Mouse (Mus musculus) small intestine, adult 10 weeks (tissue): ENCODE measurements around the gene Cers2. TPM values are rescaled to one million over a fixed set of nuclear protein-coding genes. Genes with fewer than 3 reads are reported as not detected.

Experiments used
- polyA plus RNA-seq: library from polyadenylated mRNA; stranded (reverse); fragments of 350-450 nt; fragmentation: Illumina TruSeq; extraction: RNeasy Lipid Tissue Mini Kit (QIAGEN cat#74804); gene quantifications from one replicate; pipeline ENCODE4 v1.2.3, GENCODE M21; 2014; ENCODE audit warnings: low replicate concordance

Gene Cers2
- polyA plus RNA-seq: 143 TPM

DNA sequence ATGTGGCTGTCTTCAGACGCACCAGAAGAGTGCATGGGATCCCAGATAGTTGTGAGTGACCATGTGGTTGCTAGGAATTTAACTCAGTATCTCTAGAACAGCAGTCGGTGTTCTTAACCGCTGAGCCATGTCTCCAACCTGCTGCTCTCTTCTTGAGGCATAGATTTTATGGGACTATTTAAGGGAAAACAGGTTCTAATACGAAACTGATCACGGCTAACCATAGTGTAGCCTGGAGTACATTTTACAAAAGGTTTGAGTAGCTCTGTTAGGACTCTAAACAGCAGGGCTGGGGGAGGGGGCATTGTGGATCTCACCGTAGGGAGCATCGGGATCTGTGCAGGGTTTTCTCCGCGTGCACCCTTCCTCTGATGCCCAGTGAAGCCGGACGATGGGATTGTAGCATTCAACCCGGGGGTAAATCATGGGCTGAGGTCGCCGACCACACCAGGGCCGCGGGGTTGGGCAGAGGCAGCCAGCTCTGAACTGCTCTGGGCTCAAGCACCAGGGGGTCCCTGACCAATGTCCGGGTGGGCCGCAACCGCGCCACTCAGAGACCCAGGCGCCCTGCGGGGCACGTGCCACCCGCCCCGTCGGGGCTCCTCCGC lies at the start of gene Cers2:
Gene Cers2 (plus strand): TSS at position 306 of the 608 bp plus-strand sequence.

DNA sequence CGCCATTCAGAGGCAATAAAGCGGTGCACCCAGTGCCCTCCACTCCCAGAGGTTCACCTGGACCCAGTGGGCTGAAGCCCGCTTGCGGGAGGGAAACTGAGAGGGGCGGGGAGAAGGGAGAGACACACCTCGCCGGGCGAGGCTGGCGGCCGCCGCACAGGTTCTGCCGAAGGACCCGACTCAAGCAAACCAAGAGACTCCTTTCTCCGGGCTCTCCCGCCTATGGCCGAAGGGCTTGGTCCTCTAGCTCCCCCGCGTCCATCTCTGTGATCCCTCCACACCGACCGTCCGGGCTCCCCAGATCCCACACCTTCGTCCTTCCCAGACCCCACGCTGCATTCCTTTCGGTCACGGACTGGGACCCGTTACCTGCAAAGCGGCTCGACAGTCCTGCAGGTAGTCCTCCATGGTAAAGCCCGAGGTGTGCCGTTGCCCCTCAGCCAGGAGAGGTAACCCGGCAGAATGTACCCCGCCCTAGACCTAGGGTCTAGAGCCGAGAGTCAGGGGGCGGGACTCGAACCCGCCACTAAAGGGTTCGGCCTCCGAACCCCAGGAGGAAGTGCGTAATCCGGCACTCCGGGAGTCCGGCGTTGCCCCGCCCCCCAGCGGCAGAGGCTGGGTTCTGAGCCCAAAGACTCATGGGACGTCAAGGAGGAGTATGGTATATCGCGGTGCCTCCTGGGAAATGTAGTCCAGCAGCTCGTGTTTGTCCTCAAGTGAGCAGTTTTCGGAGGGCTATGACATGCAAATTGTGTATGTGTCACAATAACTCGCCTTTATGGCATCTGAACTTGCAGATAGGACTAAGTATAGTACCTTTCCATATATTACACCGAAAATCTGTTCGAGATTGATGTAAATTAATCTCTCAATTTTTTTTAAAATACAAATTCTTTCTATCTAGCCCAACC lies 33.1 kb upstream of the Cers2 start, which contains the start of the genes Mindy1 and Prune1:
Gene Mindy1 (plus strand): TSS at position 130 of the 911 bp plus-strand sequence.
Gene Prune1 (minus strand): TSS at position 861 of the 911 bp plus-strand sequence.

DNA sequence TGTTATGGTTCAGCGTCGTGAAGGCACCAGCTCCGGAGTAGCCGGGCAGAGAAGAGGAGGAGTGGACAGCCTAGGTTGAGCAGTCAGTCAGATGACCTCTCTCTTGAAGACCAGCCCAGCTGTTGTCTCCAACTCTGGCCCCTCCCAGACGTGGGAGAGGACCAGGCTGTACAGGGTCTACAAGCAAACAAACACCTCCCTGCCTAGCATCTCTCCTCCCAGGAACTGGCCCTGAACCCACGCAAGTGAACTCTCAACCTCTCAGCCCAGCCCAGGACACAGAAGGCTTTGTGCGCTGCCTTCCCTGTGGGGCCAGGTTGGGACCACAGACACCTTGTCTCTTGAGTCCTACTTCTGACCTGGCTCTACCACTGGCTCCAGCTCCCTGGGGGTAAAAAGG lies 7.5 kb upstream of the Cers2 start, which contains the start of gene Anxa9:
Gene Anxa9 (minus strand): TSS at position 77 of the 400 bp plus-strand sequence.

DNA sequence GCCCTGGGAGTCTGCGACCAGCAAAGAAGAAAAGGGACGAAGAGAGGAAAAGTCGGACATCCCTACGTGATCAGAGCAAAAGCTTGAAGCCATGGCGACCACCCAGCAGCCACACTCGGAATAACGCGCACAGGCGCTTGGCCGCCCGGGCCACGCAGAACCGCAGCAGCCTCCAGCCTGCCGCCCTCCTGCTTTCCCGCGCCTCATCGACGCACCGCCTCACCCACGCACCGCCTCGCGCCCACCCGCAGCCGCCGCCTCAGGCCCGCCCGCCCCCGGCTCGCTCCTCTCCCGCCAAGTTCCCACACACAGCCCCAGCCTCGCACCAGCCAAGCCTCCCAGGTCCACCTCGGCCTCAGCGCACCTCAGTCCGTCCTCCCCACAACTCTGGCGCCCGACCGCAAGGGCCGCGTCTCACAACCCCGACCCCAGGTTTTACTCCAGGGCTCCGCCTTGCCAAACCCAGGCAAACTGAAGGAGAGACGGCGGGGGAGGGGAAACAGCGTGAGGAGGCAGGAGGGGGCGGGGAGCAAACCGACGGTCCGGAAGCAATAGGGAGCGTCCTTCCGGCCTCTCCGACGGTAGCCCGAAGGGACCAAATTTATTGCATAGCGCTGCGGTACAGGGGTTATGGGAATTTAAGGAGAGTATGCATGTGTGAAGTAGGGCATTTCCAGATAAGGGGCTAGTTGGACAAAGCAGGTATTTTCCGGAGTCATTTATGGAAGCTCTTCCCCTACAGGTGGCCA lies 42.3 kb downstream of the Cers2 start, which contains the start of gene Setdb1:
Gene Setdb1 (minus strand): TSS at position 502 of the 749 bp plus-strand sequence.

Other genes with a start within 250 kb of the Cers2 start
- 13.7 TPM for gene Pip5k1a, start 207.9 kb upstream of the Cers2 start, polyA plus RNA-seq
- gene Vps72, start 203.8 kb upstream of the Cers2 start, polyA plus RNA-seq: 13.3 TPM
- gene Tmod4, start 190.3 kb upstream of the Cers2 start, polyA plus RNA-seq: not detected
- gene Scnm1, start 180.8 kb upstream of the Cers2 start, polyA plus RNA-seq: 15.3 TPM
- 1.7 TPM for gene Lysmd1, start 180.7 kb upstream of the Cers2 start, polyA plus RNA-seq
- not detected for gene Tnfaip8l2, start 172.4 kb upstream of the Cers2 start, polyA plus RNA-seq
- not detected for gene Sema6c, start 154.3 kb upstream of the Cers2 start, polyA plus RNA-seq
- gene Gabpb2, start 96.9 kb upstream of the Cers2 start, polyA plus RNA-seq: 28.0 TPM
- gene Cdc42se1, start 86.1 kb upstream of the Cers2 start, polyA plus RNA-seq: 14.9 TPM
- 47.6 TPM for gene Mllt11, start 82.6 kb upstream of the Cers2 start, polyA plus RNA-seq
- not detected for gene Gm128, start 73.2 kb upstream of the Cers2 start, polyA plus RNA-seq
- gene Bnipl, start 63.6 kb upstream of the Cers2 start, polyA plus RNA-seq: not detected
- gene Mindy1, start 33.4 kb upstream of the Cers2 start, polyA plus RNA-seq: 44.0 TPM
- gene Prune1, start 32.7 kb upstream of the Cers2 start, polyA plus RNA-seq: 4.0 TPM
- 0.22 TPM for gene Anxa9, start 7.6 kb upstream of the Cers2 start, polyA plus RNA-seq
- 10.7 TPM for gene Setdb1, start 42.4 kb downstream of the Cers2 start, polyA plus RNA-seq
- gene 4930558C23Rik, start 88.0 kb downstream of the Cers2 start, polyA plus RNA-seq: not detected
- gene Arnt, start 119.6 kb downstream of the Cers2 start, polyA plus RNA-seq: 38.0 TPM
- 0.93 TPM for gene Ctsk, start 184.5 kb downstream of the Cers2 start, polyA plus RNA-seq
- 519 TPM for gene Ctss, start 212.0 kb downstream of the Cers2 start, polyA plus RNA-seq
- 0.82 TPM for gene Hormad1, start 244.9 kb downstream of the Cers2 start, polyA plus RNA-seq